Mouse (Mus musculus) adrenal gland, adult 18-20 months (tissue): ENCODE data around the gene Rab19. TPM values are rescaled to one million over a fixed set of nuclear protein-coding genes. Genes with fewer than 3 reads are reported as not detected.
"Not testable (repeated sequence)": the region's sequence is repeated elsewhere in the genome, so short reads cannot be mapped to it uniquely, and the experiment has no call there.

ENCODE experiments used
- DNase-seq, 2 experiments: peaks; one replicate each; pipeline ENCODE4 v3.0.0; 2021 to 2022; ENCODE audit warnings: low spot score in 2 of 2
- long read RNA-seq, 2 experiments: library from polyadenylated mRNA; stranded (forward); transcript quantifications; one replicate each; pipeline ENCODE4 v2.0.0; 2021
- total RNA-seq, 2 experiments: library from RNA; stranded (reverse); gene quantifications; 1 replicate in 1 of 2; 2 replicates in 1 of 2; pipeline ENCODE4 v1.2.3; 2021

Rab19 gene
- not detected for total RNA-seq
- long read RNA-seq, experiment 1 = 0 reads
- long read RNA-seq, experiment 2, partial matches to known transcripts = 0 of 1 reads
- long read RNA-seq, experiment 2, other reads (novel, unspliced or antisense) = 0 of 1 reads

GRCm38 (mm10) chr6:39381125-39381880 lies at the start of gene Rab19:
Rab19 (plus strand) TSS chr6:39381175.
- DNase-seq = peak in 1 of 2 experiments; percentile 17

- no peak for DNase-seq
Observed at GRCm38 (mm10) chr6:39331998-39332700, 48.8 kb upstream of the Rab19 start.

DNA sequence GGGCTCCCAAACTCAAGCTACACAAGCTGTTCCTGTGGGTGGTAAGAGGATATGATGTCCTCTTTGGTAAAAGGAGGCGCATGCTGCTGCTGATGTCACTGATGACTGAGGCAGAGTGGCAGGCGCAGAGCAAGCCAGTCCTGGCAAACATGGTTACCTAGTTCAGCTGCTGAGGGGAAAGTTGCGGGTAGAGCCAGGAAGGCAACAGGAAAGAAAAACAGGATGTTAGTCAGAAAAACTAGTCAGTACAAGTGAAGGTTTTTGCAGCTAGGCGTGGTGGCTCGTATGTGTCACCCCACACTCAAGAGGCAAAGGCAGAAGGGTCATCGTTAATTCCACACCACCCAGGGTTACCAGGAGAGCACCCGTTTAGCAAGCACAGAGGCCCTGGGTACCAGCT lies 46.8 kb upstream of the Rab19 start:
- DNase-seq = no peak

DNA sequence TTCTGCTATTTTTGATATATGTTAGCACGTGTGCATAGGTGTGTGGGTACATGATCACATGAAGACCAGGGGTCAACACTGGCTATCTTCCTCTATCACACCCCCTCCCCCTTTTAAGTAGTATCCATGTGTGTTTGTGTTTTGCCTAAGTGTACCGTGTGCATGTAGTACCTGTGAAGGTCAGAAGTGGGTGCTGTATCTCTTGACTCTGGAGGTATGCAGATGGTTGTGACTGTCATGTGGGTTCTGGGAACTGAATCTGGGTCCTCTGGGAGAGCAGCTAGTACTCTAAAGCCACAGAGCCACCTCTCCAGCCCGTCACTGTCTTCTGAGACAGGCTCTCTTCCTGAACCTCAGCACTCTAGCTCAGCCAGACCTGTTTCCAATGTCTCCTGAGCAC lies 46.1 kb upstream of the Rab19 start:
- no peak for DNase-seq

DNA sequence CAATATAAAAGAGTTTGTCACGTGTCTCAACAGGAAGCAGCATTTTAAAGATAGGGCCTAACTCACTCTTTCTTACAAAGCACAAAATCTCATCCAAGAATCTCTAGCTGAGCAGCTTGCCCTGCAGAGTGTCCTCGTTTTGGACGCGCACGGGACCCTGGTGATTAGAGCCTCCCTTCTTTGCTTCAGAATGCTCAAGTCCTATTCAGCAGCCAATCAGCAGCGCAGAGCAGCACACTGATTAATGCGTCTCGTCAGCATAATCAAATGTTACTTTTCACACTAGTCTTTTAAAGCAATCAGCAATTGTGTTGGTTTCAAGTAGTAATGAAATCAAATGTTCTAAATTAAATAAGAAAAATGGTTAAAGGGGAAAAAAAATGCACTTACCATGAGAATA lies 42.6 kb upstream of the Rab19 start:
- no peak for DNase-seq

- DNase-seq = no peak
Observed at GRCm38 (mm10) chr6:39341798-39342197, 39.2 kb upstream of the Rab19 start.

DNA sequence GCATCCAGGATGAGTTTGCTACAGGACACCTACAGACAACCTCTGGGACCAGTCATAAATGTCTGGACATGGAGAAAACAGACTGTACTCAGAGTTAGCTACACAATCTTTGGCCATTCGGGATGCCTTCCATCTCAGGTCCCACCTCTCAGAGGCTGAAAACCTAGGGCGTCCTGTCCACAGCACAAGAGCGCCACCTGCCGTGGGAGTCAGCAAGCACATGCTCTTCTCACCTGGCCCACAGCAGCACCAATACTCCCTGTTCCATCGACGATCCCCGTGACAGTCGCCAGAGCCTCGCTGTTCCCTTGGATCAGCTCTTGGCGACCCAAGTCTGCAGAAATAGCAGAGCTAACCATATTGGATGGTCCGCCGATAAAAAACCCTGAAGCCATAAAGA lies 37.0 kb upstream of the Rab19 start:
- peak; percentile 87 to 90 for DNase-seq

- no peak for DNase-seq
Observed at GRCm38 (mm10) chr6:39345430-39345829, 35.5 kb upstream of the Rab19 start.

DNA sequence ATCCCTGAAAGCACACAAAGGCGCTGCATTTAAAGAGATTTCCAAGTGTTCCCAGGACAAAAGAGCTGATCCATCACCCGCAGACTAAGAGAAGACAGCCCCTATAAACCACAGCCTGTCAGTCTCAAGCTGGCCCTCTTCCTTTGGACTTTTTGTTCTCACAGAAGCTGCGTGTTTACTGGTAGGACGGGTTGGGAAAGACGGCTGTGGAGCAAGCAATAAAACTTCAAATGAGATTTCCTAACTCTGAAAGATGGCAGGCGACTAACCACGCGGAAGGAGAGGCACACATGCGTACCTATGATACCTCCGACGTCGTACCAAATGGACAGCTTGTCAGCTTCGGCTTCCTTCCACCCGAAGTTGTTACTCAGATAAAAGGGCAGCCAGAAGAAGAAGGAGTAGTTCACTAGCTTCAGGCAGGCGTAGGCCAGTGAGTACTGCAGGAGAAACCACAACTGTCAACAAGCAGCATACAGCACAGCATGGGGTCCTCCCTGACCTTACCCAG lies 33.9 kb upstream of the Rab19 start:
- DNase-seq = no peak

DNA sequence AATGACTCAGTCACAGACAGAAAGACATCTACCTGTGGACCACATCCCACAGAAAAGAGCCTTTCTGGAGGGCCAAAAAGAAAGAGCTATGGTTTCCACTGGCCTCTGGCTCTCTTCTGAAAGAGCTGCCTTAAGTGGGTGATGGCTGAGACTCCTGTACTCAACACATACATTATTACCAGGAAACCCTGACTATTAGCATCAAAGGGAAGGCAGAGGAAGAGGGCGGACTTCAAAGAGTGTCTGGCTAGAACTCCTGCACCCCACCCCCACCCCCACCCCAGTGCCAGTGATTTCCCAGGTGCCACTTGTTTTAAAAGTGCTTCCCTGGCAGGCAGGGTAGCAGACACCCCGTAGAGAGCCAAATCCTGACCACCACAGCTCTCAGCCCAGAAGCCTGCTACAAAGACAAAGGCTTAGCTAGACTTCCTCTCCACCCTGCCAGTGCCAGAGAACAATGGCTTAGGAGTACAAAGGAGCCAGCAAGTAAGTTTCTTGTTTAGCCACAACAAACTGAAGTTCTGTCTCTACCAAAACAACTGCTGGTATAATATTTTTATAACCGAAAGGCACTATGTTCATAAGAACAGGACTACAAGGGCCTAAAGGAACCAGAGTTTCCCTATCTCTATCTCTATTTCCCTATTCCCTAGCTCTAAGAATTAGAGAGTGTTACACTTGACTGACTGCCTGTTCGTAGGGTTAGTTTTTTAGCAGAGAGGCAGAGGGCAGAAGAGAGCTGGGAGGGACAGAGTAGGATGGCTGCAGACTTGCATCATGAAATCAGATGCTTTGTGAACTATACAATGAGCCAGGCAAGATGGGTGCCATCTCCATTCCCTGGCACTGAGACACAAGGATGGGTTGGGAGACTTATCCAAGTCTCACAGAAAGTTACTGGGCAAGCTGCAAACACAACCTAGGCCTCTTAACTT lies 32.8 kb upstream of the Rab19 start:
- DNase-seq = no peak

- no peak for DNase-seq
Observed at GRCm38 (mm10) chr6:39348946-39349345, 32.0 kb upstream of the Rab19 start.

DNA sequence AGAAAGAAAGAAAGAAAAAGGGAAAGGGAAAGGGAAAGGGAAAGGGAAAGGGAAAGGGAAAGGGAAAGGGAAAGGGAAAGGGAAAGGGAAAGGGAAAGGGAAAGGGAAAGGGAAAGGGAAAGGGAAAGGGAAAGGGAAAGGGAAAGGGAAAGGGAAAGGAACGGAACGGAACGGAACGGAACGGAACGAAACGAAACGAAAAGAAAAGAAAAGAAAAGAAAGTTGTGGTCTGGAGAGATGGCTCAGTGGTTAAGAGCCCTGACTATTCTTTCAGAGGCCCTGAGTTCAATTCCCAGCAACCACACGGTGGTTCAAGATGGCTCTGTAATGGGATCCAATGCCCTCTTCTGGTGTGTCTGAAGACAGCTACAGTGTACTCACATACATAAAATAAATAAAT lies 21.8 kb upstream of the Rab19 start:
- not testable (repeated sequence) for DNase-seq

DNA sequence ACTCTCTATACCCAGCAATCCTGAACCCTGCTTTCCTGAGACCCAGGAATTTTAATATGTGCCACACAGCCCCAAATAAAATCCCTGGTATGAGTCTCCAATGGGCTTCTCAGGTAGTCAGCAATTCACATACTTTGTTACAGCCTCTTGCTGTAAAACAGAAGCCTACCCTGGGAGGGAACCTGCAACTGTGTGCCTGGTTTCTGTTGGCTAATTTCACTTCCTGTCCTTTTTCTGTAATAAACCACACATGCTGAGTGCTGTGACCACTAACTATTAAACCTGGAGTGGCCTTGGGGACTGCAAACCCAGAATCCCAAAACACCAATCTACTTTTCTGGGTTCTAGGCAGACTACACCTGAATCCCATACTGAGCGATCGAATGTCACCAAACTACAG lies 18.3 kb upstream of the Rab19 start:
- no peak for DNase-seq

DNA sequence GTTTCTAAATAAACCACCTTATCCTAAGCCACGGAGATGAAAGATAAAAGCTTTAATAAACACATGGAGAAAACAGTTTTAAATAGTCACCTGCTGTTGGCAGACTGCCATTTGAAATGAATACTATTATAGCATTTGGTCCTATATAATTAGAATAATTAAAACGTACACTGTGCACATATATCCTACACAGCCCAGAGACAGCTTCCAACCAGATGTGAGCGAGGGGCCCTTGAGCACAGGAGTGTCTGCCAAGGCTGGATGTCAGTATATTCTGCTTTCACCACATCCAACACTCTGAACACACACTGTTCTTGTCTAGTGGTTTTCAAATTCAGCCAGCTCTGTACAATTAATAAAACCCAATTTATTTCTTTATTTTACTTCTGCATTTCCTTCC lies 11.3 kb upstream of the Rab19 start:
- no peak for DNase-seq

DNA sequence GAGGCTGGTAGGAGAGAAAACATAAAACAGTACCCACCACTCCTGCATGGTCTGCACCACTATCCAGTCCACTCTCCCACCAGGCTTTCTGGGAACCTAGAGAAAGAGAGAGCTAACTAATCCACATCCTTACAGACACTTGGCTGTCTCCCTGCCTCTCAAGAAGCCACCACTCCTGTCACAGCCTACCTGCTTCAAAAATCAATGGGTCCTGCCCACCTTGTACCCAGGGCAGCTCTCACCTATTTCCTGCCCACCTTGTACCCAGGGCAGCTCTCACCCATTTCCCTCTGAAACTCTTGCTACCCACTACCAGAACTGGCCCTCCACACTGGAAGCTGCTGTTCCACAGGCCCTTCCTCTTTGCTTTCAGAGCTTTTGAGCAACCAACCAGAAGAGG lies 8.9 kb upstream of the Rab19 start:
- no peak for DNase-seq

DNA sequence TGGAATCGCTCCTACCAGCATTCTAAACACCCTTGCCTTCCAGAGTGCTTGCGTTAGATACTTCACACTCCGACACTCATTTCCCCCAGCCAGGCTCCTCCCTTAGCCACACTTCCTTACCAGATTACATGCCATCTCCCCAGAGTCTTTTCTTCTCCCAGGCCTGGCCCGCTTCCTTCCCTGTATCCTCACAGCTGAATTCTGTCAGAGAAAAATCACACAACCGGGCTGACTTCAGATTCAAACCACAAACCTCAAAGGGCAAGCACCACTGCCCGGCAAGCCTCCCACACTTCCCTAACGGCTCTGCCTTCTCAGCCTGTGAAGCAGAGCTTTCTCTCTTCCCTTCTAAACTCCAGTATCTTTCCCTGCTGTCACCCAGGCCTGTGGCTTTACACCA lies 8.2 kb upstream of the Rab19 start:
- no peak for DNase-seq

GRCm38 (mm10) chr6:39373301-39373955 lies 7.5 kb upstream of the Rab19 start:
- no peak for DNase-seq

- DNase-seq = no peak
Observed at GRCm38 (mm10) chr6:39376775-39377174, 4.2 kb upstream of the Rab19 start.

DNA sequence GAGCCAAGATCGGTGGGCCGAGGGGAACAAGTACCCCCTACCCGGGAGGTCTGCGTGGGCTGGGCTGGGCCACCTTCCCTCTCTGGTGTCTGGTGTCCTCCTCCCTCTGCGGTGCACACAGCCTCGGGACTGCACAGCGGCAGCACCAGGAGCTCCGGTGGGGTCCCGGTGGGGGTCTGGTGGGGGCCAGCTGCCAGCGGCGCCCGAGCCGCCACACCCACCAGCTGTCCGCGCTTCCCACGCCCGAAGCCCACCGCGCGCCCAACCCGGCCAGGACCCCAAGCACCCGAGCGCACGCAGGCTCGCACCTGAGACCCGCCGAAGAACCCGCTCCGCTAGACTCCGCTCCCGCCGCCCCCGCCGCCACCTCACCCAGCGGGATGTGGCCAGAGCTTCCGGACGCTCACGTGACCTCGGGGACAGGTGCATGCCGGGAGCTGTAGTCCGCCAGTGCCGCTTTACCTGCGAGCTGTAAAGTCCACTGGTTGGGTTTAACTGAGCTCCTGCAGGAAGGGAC lies 3.6 kb upstream of the Rab19 start, which contains the start of gene Slc37a3:
Gene Slc37a3, minus strand, starts transcription at position 365 of the 517 bp plus-strand sequence.
- DNase-seq = peak; percentile 82 to 85

- DNase-seq = not testable (repeated sequence)
Observed at GRCm38 (mm10) chr6:39378161-39378835, 2.7 kb upstream of the Rab19 start.
